ENCODE assay signal across 9 mouse cellular contexts in the genomic region with DNA sequence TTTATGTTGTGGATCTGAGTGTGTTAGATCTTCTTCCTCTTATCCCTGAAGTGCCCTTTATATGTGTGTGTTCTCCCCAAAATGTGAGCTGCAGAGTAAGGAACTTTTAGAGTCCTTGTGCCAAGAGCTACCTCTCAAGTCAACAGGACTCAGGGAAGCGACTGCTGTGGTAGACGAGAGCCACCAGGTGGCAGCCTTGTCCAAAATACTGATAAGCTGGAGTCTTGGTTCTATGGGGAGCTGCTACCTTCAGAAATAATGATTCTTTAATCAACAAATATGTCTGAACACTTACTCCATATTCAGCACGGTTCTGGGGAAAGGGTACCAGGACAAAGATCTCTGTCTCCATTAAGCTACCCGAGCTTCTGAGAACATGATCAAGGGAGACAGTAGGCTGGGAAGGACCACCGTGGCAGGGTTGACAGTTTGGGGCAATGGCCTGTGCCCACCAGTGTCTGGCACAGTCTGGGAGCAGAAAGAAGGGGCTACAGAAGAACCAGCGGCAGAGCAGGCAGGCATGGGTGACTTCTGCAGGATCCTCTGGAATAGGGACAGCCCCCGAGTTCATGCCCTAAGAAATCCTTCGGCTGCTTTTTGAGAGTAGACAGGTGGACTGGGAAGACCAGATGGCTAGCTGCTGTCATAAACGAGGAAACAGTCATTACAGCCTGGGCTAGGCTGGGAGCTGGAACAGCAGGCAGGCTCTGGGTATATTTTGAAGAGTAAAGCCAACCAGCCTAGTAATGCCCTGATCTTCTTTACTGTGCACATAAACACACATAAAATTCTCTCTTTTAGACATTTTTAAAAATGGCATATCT.
DNase-seq lines count a peak whose midpoint lies in the region; ATAC-seq and TF ChIP-seq lines count a peak whose summit lies in the region.
"Had no signal": no experiment of that assay in that cellular context is flagged by ENCODE, and none has a peak within 500 bp of the region (broad histone marks: within the 10 kb centered on the region; RNA-seq: fewer than 3 reads in every experiment).

No protein-coding gene starts in this region.

- DNase-seq in heart, adult 2 months, result peak; percentile 64 to 67
- DNase-seq in adrenal gland, adult 18-20 months (ENCODE audit: low spot score in 2 of 2), result peak; percentile 60 to 69
- DNase-seq in gastrocnemius, postnatal 4 days (ENCODE audit: low spot score in 2 of 2), result peak; percentile 33 to 46
- peak; percentile 64 to 83 for DNase-seq in layer of hippocampus, adult 18-20 months (ENCODE audit: low spot score in 2 of 2)
- DNase-seq in lung, postnatal 4 days, result peak; percentile 56 to 76
- DNase-seq in spleen, postnatal 10 days (ENCODE audit: low spot score in 2 of 2), result peak; percentile 42 to 75

- no peaks in the 10 kb centered on the region for H3K36me3 ChIP-seq in heart, adult 2 months (ENCODE audit: control insufficient read depth, insufficient read depth, low read length)
- no peaks in the 10 kb centered on the region for H3K36me3 ChIP-seq in heart, embryonic 12.5 days

- H3K9me3 ChIP-seq in heart, embryonic 12.5 days (replicated peaks), result no peaks in the 10 kb centered on the region

- WGBS in heart, adult 2 months, result 40% methylated on average over 9 of the region's 9 CpGs
- 43% methylated on average over 9 of the region's 9 CpGs for WGBS in heart, embryonic 12.5 days

- no peak overlapping the region for H3K4me2 ChIP-seq in heart, embryonic 12.5 days

- no peak for TF ChIP-seq POLR2A in heart, adult 2 months (IDR thresholded peaks at IDR 0.05; ENCODE audit: insufficient read depth, low read depth, low read length)
- TF ChIP-seq POLR2A in cortical plate, adult 2 months (IDR thresholded peaks at IDR 0.05; ENCODE audit: extremely low read depth, insufficient read depth, low read length), result no peak

- no peaks in the 10 kb centered on the region for H3K4me1 ChIP-seq in heart, adult 2 months (ENCODE audit: control insufficient read depth, insufficient read depth, low read length)
- peaks cover 7% of the 10 kb centered on the region; the same call in 1 of the 2 replicates for H3K4me1 ChIP-seq in heart, embryonic 12.5 days (replicated peaks)
- no peaks in the 10 kb centered on the region for H3K4me1 ChIP-seq in cortical plate, adult 2 months (ENCODE audit: control insufficient read depth, insufficient read depth, low read length)

- H3K27me3 ChIP-seq in heart, adult 2 months (ENCODE audit: control insufficient read depth, insufficient read depth, low read length), result no peaks in the 10 kb centered on the region
- H3K27me3 ChIP-seq in heart, embryonic 12.5 days (replicated peaks), result no peaks in the 10 kb centered on the region

- H3K79me2 ChIP-seq in heart, adult 2 months (replicated peaks; ENCODE audit: control insufficient read depth, insufficient read depth, low read length), result no peaks in the 10 kb centered on the region

- TF ChIP-seq CTCF in heart, adult 2 months (IDR thresholded peaks at IDR 0.05), result peak; percentile 94
- peak; percentile 88 for TF ChIP-seq CTCF in cortical plate, adult 2 months (IDR thresholded peaks at IDR 0.05; ENCODE audit: extremely low read depth, insufficient read depth, low read length)

- no peak overlapping the region for H3K27ac ChIP-seq in heart, adult 2 months
- no peak overlapping the region for H3K27ac ChIP-seq in heart, embryonic 12.5 days (ENCODE audit: poor library complexity, severe bottlenecking)
- H3K27ac ChIP-seq in cortical plate, adult 2 months (ENCODE audit: insufficient read depth, low read length), result no peak overlapping the region

- no peak for ATAC-seq in heart, embryonic 12.5 days (ENCODE audit: insufficient number of reproducible peaks, low FRiP score)

- H3K4me3 ChIP-seq in heart, adult 2 months, result no peak overlapping the region
- no peak overlapping the region for H3K4me3 ChIP-seq in heart, embryonic 12.5 days
- H3K4me3 ChIP-seq in cortical plate, adult 2 months (ENCODE audit: insufficient read depth, low read length), result no peak overlapping the region
- H3K4me3 ChIP-seq: myocyte had no signal

- TF ChIP-seq EP300 in heart, adult 2 months (IDR thresholded peaks at IDR 0.05; ENCODE audit: insufficient read depth, low read depth, low read length), result peak; percentile 75; the same call in 1 of the 2 replicates

- no peak overlapping the region for H3K9ac ChIP-seq in heart, adult 2 months (ENCODE audit: low read depth, low read length)
- no peak overlapping the region for H3K9ac ChIP-seq in heart, embryonic 12.5 days

- intact Hi-C loops in heart, adult 2 months (cut with DNase I), result loop anchor here (1.0 to 2.0 kb wide), 2 partner anchors 79 to 232 kb away; no protein-coding TSS in a partner anchor
